Mouse (Mus musculus): ENCODE results near the gene Ceacam2. TPM values are rescaled to one million over a fixed set of nuclear protein-coding genes. Genes with fewer than 3 reads are reported as not detected.
"Not testable (repeated sequence)": the region's sequence is repeated elsewhere in the genome, so short reads cannot be mapped to it uniquely, and the experiment has no call there.

Ceacam2 gene
- 0.31 and 0.53 TPM in 2 replicates for total RNA-seq (2012; rRNA removed)

DNA sequence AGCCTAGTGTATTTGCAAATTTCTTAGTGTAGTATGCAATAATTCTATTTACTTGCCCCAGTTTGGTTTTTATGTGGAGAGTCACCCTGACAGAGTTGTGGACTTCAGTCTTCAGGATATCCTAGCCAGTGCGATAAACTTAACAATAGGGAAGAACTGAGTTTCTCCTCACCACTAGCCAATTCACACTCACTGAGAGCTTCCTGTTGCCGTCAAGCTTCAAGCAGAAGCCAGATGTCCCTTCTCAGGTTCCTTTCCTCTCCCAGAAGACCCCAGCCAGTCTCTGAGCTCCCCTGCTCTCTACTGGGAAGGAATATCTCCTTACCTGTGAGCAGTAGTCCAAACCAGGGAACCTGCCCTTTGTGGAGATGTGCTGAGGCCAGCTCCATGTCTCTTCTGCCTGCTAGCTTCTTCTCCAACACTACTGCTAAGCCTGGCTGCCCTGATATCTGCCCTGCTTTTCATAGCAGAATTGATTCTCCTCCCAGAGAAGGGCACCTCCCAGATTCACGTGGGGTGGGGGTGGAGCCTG is at the start of gene Ceacam2:
Gene Ceacam2 (minus strand): TSS at position 482 of the 532 bp plus-strand sequence.
- DNase-seq (ENCODE audit: low read depth, low spot score); H3K4me3 ChIP-seq (ENCODE audit: insufficient read depth in 1 of 2, low read depth in 1 of 2, low read length in 2 of 2, poor library complexity in 1 of 2, severe bottlenecking in 1 of 2); H3K27ac ChIP-seq (ENCODE audit: insufficient read depth, low read depth, low read length, poor library complexity, severe bottlenecking); in situ Hi-C loops (cut with MboI; ENCODE audit: low sequenced_read_pairs in 2 of 2, unreplicated experiment in 2 of 2); H3K9me3 ChIP-seq (ENCODE audit: control insufficient read depth, insufficient read depth, low read depth, low read length); H3K36me3 ChIP-seq (ENCODE audit: control insufficient read depth, insufficient read depth, low read length, poor library complexity, severe bottlenecking); H3K9ac ChIP-seq (ENCODE audit: insufficient read depth, low read depth, low read length, poor library complexity, severe bottlenecking); H3K4me1 ChIP-seq (ENCODE audit: control insufficient read depth in 2 of 2, insufficient read depth in 2 of 2, low read length in 2 of 2, poor library complexity in 1 of 2): not testable (repeated sequence)

DNA sequence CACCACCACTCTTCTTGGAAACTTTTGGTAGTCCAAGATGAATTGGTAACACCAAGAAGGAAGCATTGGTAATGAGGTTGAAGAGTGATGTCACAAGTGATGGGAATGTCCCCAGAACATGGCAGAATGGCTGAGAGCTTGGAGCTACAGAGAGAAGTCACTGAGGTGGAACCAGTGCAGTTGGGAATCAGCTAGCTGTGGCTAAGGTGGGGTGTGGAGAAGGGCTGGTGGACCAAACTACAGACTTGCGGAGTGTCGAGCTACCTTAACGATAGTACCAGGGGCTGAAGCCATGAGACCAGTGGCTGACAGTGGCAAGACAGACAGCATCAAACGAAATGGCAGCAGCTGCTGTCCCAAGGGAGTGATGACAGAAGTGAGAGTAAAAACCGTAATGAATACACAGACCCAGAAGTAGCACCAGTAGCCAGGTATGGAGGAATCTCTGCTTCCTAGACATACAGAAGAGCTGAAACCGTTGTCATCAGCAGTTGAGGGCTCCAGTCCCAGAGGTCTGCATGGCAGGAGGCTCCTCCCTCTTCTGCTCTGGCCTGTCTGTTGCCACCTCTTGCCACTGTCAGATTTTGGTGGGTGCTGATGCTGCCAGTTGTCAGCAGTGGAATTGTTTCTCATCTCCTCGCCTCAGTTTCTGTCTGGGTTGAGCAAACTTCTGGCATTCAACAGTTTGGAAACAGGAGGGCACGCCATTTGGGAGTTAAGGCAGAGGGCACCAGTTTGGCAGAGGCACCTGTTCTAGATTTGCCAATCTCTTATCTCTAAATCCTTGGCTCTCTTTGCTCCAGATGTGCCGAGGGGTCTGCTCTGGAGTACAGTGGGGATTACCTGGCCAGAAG is 45.9 kb upstream of the Ceacam2 start:
- no peak for DNase-seq (ENCODE audit: low read depth, low spot score)
- H3K4me1 ChIP-seq (ENCODE audit: control insufficient read depth in 2 of 2, insufficient read depth in 2 of 2, low read length in 2 of 2, poor library complexity in 1 of 2): no peaks in the 10 kb centered on the region
- TF ChIP-seq ZC3H11A (IDR thresholded peaks at IDR 0.05; ENCODE audit: borderline replicate concordance, low read depth, low read length): no peak
- no peak for TF ChIP-seq ZNF384 (IDR thresholded peaks at IDR 0.05; ENCODE audit: low read depth, low read length)
- no peak for TF ChIP-seq HCFC1 (IDR thresholded peaks at IDR 0.05; ENCODE audit: borderline replicate concordance, insufficient read depth, low read length)
- TF ChIP-seq CHD2 (IDR thresholded peaks at IDR 0.05; ENCODE audit: low read depth, low read length): no peak
- TF ChIP-seq MAFK (IDR thresholded peaks at IDR 0.05; ENCODE audit: insufficient read depth, low read depth, low read length): no peak
- in situ Hi-C loops (cut with MboI; ENCODE audit: low sequenced_read_pairs in 2 of 2, unreplicated experiment in 2 of 2): loop anchor here in 1 of 2 experiments (25.0 kb wide), 1 partner anchor 98 kb away; the partner anchor contains the start of gene Ceacam1
- H3K9me3 ChIP-seq (ENCODE audit: control insufficient read depth, insufficient read depth, low read depth, low read length): no peaks in the 10 kb centered on the region
- H3K27ac ChIP-seq (ENCODE audit: insufficient read depth, low read depth, low read length, poor library complexity, severe bottlenecking): no peak overlapping the region
- no peak overlapping the region for H3K4me3 ChIP-seq (ENCODE audit: insufficient read depth in 1 of 2, low read depth in 1 of 2, low read length in 2 of 2, poor library complexity in 1 of 2, severe bottlenecking in 1 of 2)
- H3K36me3 ChIP-seq (ENCODE audit: control insufficient read depth, insufficient read depth, low read length, poor library complexity, severe bottlenecking): no peaks in the 10 kb centered on the region
- H3K9ac ChIP-seq (ENCODE audit: insufficient read depth, low read depth, low read length, poor library complexity, severe bottlenecking): no peak overlapping the region

DNA sequence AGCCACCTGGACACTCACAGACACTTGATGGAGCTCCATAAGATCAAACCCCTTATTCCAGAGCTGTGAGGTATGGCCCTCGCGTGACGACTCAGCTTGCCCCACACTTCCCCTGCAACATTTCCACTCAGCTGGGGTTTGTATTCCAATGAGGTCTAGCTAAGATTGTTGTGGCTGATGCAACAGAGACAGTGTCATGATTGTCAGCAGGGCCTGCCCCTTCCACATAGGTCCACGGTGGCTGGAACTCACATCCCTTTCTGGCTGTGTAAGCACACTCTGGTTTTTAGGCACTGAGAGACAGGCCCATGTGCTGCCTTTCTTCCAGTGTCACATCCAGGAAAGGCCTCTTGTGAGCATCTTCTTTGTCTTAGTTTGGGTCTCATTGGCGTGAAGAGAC is 45.0 kb upstream of the Ceacam2 start:
- H3K9ac ChIP-seq (ENCODE audit: insufficient read depth, low read depth, low read length, poor library complexity, severe bottlenecking): no peak overlapping the region
- no peaks in the 10 kb centered on the region for H3K9me3 ChIP-seq (ENCODE audit: control insufficient read depth, insufficient read depth, low read depth, low read length)
- no peak for DNase-seq (ENCODE audit: low read depth, low spot score)
- TF ChIP-seq HCFC1 (IDR thresholded peaks at IDR 0.05; ENCODE audit: borderline replicate concordance, insufficient read depth, low read length) (no peak), ZC3H11A (IDR thresholded peaks at IDR 0.05; ENCODE audit: borderline replicate concordance, low read depth, low read length) (no peak), MAFK (IDR thresholded peaks at IDR 0.05; ENCODE audit: insufficient read depth, low read depth, low read length) (no peak), CHD2 (IDR thresholded peaks at IDR 0.05; ENCODE audit: low read depth, low read length) (no peak), ZNF384 (IDR thresholded peaks at IDR 0.05; ENCODE audit: low read depth, low read length) (no peak)
- H3K4me1 ChIP-seq (ENCODE audit: control insufficient read depth in 2 of 2, insufficient read depth in 2 of 2, low read length in 2 of 2, poor library complexity in 1 of 2): no peaks in the 10 kb centered on the region
- H3K36me3 ChIP-seq (ENCODE audit: control insufficient read depth, insufficient read depth, low read length, poor library complexity, severe bottlenecking): no peaks in the 10 kb centered on the region
- no peak overlapping the region for H3K4me3 ChIP-seq (ENCODE audit: insufficient read depth in 1 of 2, low read depth in 1 of 2, low read length in 2 of 2, poor library complexity in 1 of 2, severe bottlenecking in 1 of 2)
- in situ Hi-C loops (cut with MboI; ENCODE audit: low sequenced_read_pairs in 2 of 2, unreplicated experiment in 2 of 2): loop anchor here in 1 of 2 experiments (25.0 kb wide), 1 partner anchor 97 kb away; the partner anchor contains the start of gene Ceacam1
- no peak overlapping the region for H3K27ac ChIP-seq (ENCODE audit: insufficient read depth, low read depth, low read length, poor library complexity, severe bottlenecking)

- in situ Hi-C loops (cut with MboI; ENCODE audit: low sequenced_read_pairs in 2 of 2, unreplicated experiment in 2 of 2): loop anchor here in 1 of 2 experiments (25.0 kb wide), 1 partner anchor 95 kb away; the partner anchor contains the start of gene Ceacam1
- H3K27ac ChIP-seq (ENCODE audit: insufficient read depth, low read depth, low read length, poor library complexity, severe bottlenecking): no peak overlapping the region
- H3K4me3 ChIP-seq (ENCODE audit: insufficient read depth in 1 of 2, low read depth in 1 of 2, low read length in 2 of 2, poor library complexity in 1 of 2, severe bottlenecking in 1 of 2): no peak overlapping the region
- DNase-seq (ENCODE audit: low read depth, low spot score): no peak
- TF ChIP-seq HCFC1 (IDR thresholded peaks at IDR 0.05; ENCODE audit: borderline replicate concordance, insufficient read depth, low read length) (no peak), ZC3H11A (IDR thresholded peaks at IDR 0.05; ENCODE audit: borderline replicate concordance, low read depth, low read length) (no peak), CHD2 (IDR thresholded peaks at IDR 0.05; ENCODE audit: low read depth, low read length) (no peak), MAFK (IDR thresholded peaks at IDR 0.05; ENCODE audit: insufficient read depth, low read depth, low read length) (no peak), ZNF384 (IDR thresholded peaks at IDR 0.05; ENCODE audit: low read depth, low read length) (no peak)
- no peak overlapping the region for H3K9ac ChIP-seq (ENCODE audit: insufficient read depth, low read depth, low read length, poor library complexity, severe bottlenecking)
- H3K9me3 ChIP-seq (ENCODE audit: control insufficient read depth, insufficient read depth, low read depth, low read length): no peaks in the 10 kb centered on the region
- H3K4me1 ChIP-seq (ENCODE audit: control insufficient read depth in 2 of 2, insufficient read depth in 2 of 2, low read length in 2 of 2, poor library complexity in 1 of 2): no peaks in the 10 kb centered on the region
- no peaks in the 10 kb centered on the region for H3K36me3 ChIP-seq (ENCODE audit: control insufficient read depth, insufficient read depth, low read length, poor library complexity, severe bottlenecking)
These were observed 42.7 kb upstream of the Ceacam2 start for GRCm38 (mm10) chr7:25582301-25582810.

Data from ES-E14 (cell line).